Mouse (Mus musculus) spleen, adult 18-20 months (tissue): ENCODE results near the gene Atl1.

ENCODE experiments used
- DNase-seq, 2 experiments: peaks; one replicate each; pipeline ENCODE4 v3.0.0; 2022; ENCODE audit warnings: mixed read lengths in 2 of 2

The Atl1 gene

GRCm38 (mm10) chr12:69892371-69893251, at the start of gene Atl1, which contains the start of gene Map4k5:
Gene Atl1, plus strand, starts transcription at chr12:69892614.
Gene Map4k5, minus strand, starts transcription at chr12:69893200.
- DNase-seq = peak; percentile 79 to 87

GRCm38 (mm10) chr12:69843531-69844445, 48.6 kb upstream of the Atl1 start:
- DNase-seq = no peak

- DNase-seq = no peak
Observed at GRCm38 (mm10) chr12:69845722-69846121, 46.7 kb upstream of the Atl1 start.

- no peak for DNase-seq
Observed at GRCm38 (mm10) chr12:69846499-69846898, 45.9 kb upstream of the Atl1 start.

- no peak for DNase-seq
Observed at GRCm38 (mm10) chr12:69848083-69848878, 44.1 kb upstream of the Atl1 start.

- DNase-seq = no peak
Observed at GRCm38 (mm10) chr12:69852288-69852687, 40.1 kb upstream of the Atl1 start.

- no peak for DNase-seq
Observed at GRCm38 (mm10) chr12:69853387-69853786, 39.0 kb upstream of the Atl1 start.

GRCm38 (mm10) chr12:69853942-69854341, 38.5 kb upstream of the Atl1 start:
- DNase-seq = no peak

GRCm38 (mm10) chr12:69855641-69856300, 36.6 kb upstream of the Atl1 start:
- DNase-seq = no peak

- DNase-seq = no peak
Observed at GRCm38 (mm10) chr12:69856398-69856797, 36.0 kb upstream of the Atl1 start.

- DNase-seq = no peak
Observed at GRCm38 (mm10) chr12:69857597-69857996, 34.8 kb upstream of the Atl1 start.

GRCm38 (mm10) chr12:69858847-69859246, 33.6 kb upstream of the Atl1 start:
- no peak for DNase-seq

GRCm38 (mm10) chr12:69863505-69863904, 28.9 kb upstream of the Atl1 start:
- peak; percentile 40 to 53 for DNase-seq

GRCm38 (mm10) chr12:69864164-69864692, 28.2 kb upstream of the Atl1 start:
- peak in 1 of 2 experiments; percentile 24 for DNase-seq

- DNase-seq = no peak
Observed at GRCm38 (mm10) chr12:69867338-69867737, 25.1 kb upstream of the Atl1 start.

GRCm38 (mm10) chr12:69871632-69872031, 20.8 kb upstream of the Atl1 start:
- DNase-seq = no peak

- no peak for DNase-seq
Observed at GRCm38 (mm10) chr12:69877842-69878363, 14.5 kb upstream of the Atl1 start.

- DNase-seq = no peak
Observed at GRCm38 (mm10) chr12:69879172-69879665, 13.2 kb upstream of the Atl1 start.

GRCm38 (mm10) chr12:69879739-69880138, 12.7 kb upstream of the Atl1 start:
- no peak for DNase-seq

GRCm38 (mm10) chr12:69881198-69881905, 11.1 kb upstream of the Atl1 start:
- DNase-seq = no peak

GRCm38 (mm10) chr12:69884053-69884452, 8.4 kb upstream of the Atl1 start:
- no peak for DNase-seq
